Mouse (Mus musculus): ENCODE data around the gene Lin7a.
"Not testable (repeated sequence)": the region's sequence is repeated elsewhere in the genome, so short reads cannot be mapped to it uniquely, and the experiment has no call there.

The Lin7a gene

DNA sequence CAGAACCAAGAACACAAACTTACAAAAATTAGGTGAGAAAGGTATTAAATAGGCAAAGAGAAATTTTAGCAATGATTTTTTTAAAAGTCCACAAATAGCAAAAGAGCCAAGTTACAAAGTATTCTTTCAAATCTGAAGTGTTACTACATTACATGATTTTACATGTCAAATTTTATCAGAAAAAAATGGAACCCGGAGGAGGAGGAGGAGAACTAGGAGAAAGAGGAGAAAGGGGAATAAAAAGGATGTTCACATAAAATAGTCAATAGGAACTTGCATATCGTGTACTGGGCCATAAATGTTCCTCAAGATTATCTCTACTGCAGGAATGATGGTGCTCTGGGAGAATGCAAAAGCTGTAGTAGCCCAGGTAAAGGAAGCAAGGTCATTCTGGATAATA lies 34.4 kb upstream of the Lin7a start:
- no peak for DNase-seq (ENCODE audit: low spot score)

DNA sequence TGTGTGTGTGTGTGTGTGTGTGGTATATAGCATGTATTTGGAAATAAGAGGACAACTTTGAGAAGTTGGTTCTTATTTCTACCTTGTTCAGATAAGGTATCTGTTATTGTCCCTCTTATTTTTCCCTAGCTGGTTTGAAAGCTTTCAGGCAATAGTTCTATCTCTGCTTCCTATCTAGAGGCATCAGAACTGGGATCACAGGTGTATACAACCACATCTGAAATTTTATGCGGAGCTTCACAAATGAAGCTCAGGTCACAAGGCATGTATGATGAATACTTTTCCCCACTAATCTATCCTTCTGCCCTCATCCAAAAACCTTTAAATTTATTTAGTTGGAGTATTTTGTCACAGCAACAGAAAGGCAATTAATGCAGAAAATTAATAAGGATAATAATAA lies 33.8 kb upstream of the Lin7a start:
- DNase-seq (ENCODE audit: low spot score), result no peak

DNA sequence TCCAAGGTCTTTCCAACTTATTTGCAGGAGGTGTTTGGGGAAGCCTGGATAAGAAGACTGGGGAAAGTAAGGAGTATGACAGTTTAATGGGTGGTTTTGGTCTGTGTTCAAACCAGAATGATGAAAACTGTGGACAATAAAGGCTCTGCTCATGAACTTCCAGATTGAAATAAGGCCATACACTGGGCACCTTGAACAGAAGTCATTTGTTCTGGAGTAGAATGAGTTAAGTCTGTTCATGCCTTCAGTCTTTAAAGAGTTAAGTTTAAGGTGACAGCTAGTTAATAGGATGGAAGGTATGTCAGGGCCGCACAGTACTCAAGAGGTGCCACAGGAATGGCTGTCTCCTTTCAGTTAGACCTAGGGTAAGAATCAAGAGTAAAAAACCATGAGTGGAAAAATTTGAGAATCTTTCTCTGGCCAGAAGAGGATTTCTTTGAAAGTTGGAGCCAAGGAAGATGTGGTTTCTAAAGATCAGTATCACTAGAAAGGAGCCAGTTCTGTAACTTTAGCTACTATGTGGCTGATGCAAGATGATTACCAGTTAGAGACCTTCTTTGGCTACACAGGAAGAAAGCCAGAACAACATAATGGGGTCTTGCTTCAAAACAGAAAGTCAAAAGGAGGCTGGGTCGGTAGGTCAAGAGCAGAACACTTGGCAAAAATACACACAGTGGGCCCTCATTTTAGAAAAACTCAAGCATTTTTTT lies 33.2 kb upstream of the Lin7a start:
- no peak for DNase-seq (ENCODE audit: low spot score)

DNA sequence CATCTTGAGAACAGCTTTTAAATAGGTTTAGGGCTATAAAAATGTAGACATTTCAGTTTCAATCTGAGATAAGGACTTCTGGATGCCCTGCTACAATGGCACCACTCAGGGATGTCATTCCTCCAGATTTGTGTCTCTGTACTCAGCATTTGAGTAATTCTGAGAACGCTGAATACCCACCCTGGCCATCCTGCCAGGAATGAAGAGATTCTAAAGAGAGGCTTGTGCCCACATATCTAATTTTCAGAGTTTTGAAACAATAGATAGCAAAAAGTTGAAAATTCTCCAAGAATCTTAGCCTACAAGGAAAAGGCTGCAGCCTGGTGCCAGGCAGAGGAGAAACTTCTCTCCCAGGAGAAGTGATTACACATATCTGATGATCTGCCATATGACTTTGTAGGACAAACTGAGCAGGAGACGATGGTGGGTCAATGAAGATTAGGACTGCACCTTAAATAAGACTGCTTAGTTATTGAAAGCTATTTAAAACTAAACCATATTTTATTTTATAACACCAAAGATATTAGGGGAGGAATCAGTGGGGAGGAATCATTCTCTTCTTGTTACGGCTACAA lies 32.5 kb upstream of the Lin7a start:
- no peak for DNase-seq (ENCODE audit: low spot score)

DNA sequence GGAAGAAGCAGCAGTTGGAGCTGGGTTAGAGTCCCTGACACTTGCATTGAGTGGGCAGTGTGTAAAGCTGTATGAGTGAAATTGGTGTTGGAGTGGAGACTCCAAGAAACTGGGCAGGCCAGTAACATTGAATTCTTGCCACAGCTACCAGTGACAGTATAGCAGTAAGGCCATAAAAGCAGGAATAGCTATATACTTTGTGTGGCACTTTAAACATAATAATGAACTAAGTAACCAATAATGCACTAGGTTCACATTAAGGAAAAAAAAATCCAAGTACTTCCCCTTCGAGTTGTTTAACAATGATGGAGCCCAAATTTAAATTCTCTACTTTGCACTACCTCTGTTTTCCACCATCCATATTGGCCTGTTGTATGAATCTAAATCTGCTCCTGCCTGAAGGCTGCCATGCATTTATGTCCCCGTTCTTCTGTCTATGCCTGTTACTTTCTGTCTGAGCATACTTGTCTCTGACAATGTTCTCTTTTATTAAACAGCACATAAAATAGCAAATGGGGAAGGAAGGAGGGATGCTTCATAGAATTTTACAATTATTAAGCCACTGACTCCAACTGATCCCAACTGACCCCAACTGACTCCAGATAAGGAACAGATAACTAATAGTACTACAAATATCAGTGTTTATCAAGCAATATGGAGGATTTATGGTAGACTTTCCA lies 31.7 kb upstream of the Lin7a start:
- DNase-seq (ENCODE audit: low spot score), result no peak

DNA sequence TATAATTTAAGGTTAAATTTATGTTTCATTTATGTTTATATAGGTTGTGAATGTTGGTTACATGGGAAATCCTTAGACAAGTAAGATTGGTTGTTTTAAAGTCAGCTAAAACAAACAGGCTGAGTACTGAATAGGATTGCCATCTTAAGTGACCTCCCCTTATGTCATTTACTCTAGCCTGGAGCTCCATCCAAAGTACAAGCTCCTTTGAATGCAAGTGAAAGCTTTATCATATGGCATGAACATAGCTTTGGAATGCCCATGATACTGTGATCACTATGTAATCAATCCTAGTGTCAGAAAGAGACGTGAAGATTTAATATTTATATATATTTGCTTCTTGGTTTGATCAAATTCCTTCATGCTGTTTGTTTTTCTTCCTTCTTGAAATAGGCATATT lies 31.0 kb upstream of the Lin7a start:
- DNase-seq (ENCODE audit: low spot score), result no peak

DNA sequence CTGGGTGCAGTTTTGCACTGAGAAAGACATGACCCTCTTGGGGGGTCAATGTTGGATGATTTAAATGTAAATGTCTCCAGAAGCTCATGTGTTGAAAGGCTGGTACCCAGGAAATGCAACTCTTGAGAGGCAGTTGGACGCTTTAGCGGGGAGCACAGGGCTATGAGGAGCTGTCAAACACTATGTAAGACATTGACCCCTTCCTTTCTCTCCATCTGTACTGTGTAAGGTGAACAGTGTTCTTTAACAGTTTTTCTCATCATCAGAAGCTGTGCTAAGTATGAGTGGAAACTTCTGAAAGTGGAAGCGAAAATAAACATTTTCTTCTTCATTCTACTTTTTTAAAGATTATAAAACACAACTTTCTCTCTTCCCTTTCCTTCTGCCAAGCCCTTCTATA lies 30.5 kb upstream of the Lin7a start:
- no peak for DNase-seq (ENCODE audit: low spot score)

DNA sequence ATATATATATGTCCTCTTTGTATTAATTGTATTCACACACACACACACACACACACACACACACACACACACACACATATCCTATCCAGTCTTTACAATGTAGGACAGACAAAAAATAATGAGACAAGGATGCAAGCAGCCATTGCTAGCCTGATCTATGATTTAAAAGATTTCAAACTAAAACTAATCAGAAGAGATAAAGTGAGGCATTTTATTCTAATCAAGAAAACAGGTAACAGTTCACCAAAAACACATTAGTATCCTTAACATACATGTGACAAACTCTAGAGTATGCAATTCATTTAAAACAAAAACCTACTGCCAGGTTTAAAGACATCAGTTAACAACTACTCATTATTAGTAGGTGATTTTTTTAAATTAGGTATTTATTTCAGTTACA lies 30.1 kb upstream of the Lin7a start:
- no peak for DNase-seq (ENCODE audit: low spot score)

DNA sequence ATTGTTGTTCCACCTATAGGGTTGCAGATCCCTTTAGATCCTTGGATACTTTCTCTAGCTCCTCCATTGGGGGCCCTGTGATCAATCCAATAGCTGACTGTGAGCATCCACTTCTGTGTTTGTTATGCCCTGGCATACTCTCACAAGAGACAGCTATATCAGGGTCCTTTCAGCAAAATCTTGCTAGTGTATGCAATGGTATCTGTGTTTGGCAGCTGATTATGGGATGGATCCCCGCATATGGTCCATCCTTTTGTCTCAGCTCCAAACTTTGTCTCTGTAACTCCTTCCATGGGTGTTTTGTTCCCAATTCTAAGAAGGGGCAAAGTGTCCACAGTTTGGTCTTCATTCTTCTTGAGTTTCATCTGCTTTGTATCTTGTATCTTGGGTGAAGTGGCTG lies 29.5 kb upstream of the Lin7a start:
- DNase-seq (ENCODE audit: low spot score), result not testable (repeated sequence)

DNA sequence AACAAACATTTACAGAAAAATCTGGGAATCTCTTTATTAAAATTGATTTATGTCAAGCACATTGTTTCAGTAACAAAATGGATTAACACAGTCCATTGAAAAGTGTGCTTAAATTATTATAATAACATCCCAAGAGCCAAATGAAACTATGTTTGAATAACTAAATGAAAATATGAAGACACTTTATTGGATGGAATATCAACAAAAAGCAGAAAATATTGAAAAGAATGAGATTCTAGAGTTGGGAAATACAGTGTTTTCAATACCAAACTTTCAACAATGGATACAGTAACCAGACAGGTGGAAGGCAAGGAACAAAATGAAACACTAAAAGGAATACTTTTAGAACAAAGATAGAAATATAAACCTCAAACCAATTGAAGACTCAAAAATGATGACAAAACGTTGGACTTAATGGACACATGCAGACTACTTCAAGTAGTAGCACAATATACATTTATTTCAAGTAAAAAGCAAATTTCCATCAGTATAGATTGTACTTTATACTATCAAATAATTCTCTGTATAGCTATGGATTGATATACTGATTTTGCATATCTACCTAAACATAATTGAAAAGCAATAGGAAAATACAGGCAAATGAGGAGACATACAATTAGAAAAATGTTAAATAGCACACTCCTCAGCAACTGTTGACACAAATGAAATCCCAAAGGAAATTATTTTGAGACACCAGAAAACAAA lies 28.6 kb upstream of the Lin7a start:
- DNase-seq (ENCODE audit: low spot score), result no peak

DNA sequence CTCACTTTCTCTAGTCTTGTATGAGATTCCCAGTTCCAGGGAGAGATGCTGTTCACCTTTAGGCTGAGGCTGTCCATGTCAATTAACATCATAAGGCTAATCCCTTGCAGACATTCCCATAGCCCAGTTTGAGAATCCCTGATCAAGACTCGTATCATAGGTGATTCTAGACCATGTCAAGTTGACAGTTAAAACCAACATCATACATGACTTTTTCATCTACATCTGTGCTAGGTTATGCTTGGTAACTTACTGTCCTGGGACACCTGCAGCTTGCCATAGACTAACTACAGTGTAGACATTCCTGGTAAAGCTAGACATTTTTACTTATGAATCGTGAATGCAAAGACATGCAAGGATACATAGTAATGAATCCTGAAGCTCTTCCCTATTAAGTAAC lies 27.3 kb upstream of the Lin7a start:
- DNase-seq (ENCODE audit: low spot score), result no peak

DNA sequence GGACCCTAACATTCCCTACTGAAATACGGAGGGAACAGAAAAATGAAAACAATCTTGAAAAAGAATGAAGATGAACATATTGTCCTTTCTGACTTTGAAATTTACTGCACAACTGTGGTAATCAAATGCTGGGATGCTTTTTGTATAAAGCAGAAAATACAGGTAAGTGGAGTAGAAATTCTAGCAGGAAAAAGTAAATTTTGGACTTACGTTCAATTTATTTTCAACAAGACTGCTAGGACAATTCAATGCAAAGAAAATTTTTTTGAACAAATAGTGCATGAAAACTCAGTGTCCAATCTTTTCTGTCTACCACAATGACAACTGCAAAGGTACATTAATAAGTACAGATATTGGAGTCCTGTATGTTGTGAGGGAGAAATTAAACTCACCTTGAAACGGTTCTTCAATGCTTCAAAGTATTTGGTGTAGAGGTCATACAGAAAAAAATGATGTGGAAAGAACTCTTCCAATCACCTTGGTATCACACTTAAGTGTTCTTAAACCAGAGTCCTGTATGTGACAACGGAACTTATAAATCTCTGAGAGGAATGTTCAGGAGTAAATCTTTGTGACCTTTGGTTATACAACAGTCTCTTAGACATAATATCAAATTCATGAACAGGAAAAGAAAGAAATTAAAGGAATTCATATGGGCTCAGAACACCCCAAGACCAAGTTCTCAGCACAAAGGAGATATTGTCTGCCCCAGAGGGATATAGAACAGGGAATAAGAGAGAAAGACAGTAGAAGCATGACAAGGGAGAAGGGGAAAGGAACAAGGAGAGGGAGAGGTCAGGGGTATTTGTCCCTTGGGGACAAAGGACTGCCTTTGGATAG lies 26.6 kb upstream of the Lin7a start:
- no peak for DNase-seq (ENCODE audit: low spot score)

DNA sequence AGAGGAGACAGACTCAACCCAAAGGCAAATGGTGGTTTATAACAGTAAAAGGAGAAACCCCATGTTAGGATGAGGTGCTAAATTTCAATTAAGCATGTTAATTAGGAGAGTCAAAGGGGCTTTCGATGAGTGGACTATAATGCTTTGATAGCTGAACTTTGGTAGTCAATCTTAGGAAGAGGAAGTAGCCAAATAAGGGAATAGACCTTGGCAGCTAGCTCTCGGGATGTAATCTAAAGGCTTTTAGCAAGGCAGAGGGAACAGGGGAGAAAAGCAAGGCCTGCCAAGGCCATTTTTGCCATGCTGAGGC lies 26.0 kb upstream of the Lin7a start:
- DNase-seq (ENCODE audit: low spot score), result no peak

DNA sequence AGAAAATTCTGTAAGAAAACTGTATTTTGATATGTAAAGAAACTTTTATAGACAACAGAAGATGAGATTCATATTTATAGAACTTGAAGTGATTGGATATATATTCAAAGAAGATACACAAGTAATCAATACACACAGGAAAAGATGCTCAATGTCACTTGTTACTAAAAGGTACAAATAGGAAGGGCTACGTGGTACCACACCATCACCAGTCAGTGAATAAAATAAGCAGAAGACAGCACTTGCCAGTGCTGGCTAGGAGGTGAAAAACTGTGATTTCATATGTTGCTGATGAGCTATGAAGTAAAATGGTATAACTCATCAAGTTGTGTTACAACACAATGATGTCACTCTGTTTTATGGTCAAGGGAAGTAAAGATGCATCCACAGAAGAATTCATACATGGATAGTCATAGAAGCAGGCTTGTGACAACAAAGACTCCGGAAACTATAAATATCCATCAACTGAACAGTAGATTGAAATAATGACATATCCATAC lies 25.5 kb upstream of the Lin7a start:
- DNase-seq (ENCODE audit: low spot score), result no peak

DNA sequence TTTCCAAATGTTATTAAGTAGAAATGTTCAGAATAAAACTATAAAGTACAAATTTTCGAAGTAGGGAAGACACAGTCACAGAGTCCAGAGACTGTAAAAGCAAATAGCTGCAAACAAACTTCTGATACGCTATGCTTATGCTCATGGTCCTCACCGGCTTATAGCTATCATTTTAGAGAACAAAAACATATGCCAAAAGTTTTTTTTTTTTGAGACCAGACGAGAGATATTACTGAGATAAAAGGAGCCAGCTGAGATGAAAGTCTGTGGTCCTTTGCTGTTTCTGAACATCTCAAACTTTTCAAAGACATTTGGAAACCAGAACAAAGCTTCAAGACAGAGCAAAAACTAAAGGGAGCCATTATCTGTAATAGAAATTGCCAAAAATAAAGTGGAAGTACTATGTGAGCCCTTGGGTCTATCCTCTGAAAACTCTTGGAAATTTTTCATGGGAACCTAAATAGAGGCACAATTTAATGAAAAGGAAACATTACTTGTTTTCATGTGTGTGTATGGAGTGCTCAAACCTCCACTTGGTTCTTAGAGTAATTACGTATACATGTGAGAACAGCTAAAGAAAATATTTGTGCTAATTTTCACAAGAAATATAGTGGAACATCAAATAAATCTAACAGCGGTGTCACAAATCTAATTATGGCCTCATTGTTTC lies 24.4 kb upstream of the Lin7a start:
- no peak for DNase-seq (ENCODE audit: low spot score)

DNA sequence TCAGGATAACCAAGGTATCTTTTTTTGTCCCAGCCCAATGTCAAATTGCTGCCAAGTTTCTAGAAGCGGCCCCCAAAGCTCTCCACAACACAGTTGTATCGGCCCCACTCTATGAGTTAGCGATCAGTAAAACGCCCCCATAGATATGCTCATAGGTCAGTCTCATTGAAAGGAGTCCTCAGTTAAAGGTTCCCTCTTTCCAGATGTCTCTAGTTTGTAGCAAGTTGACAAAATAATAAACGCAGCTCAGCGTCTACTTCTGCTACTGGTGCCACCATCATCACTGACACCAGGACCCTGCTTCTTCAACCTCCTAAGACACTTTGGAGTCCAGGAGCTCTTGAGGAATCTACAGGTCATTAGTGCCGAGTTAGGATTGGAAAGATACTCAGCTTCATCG lies 23.0 kb upstream of the Lin7a start:
- DNase-seq (ENCODE audit: low spot score), result no peak

DNA sequence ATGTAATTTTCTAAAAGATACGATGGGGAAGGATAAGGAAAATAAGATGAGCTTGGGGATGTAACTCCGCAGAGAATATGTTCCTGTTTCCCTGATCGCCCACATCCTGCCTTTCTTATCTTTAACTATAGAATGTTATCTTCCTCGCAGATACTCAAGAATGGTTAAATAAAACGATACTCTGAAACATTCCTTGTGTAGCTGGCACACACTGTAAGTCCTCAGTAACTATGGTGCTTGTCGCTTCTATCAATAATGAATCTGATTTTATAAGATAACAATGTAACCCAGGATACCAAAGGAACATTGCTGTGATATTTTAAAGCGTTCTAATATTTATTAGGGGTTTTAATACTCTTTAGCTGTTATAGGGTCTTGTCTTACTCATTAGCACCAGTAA lies 22.4 kb upstream of the Lin7a start:
- DNase-seq (ENCODE audit: low spot score), result no peak

DNA sequence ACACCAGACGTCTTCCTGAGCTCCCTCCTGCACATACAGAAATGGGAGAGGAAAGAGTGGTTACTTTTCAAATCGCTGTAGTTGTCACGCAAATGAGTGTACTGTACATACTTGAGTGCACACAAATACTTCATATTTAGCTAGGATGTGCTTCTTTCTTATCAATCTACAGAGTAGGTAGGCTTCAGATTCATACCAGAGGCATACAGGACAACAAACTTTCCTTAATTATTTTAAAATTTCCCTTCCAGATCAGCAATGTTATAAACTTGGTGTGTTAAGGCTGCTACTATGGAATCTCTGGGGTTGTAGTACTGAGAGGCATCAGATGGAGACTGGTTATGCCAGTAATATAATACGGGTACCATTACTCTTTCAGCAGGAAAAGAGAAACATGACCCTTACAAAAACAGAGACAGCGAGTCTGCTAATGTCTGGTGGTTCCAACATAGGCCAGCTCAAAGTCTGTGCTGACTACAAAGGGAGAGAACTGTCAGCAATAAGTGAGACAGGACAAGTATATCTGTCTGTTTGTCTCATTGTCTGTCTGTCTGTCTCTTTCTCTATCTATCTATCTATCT lies 21.8 kb upstream of the Lin7a start:
- no peak for DNase-seq (ENCODE audit: low spot score)

DNA sequence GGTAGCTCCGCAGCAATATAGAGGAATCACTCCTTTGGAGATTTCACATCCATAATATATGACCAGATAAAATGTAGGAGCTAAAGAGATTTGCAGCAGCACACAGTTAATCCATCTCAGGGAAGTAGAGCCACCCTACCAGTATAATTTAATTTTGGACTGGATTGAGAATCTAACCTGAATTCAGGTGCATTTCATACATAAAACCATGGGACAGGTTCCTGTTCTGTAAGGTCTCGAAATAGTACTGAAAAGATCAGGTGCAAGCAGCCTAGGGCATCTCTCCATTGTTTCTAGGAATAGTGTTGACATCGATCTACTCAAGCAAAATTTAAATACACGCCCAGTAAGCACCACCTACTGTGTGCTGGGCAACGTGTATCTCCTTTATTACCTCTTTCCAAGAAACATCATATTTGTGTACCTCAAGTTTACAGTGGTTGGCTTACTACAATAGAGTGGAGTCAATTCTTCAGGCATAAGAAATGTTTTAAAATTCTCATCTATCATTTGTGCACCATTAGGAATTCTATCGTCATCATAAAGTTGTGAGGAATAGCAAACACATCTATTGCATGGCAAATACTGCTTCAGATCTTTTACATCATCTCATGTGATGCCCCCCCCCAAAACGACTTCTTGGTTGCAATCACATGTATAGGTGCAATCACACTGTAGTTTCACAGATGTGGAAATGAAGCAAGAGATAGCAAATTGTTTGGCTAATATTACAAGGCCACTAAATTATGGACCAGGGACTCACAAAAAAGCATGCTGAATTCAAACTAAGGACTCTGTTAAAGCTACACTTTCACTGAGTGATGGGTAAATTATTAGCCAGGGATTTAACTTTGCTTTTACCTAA lies 20.9 kb upstream of the Lin7a start:
- DNase-seq (ENCODE audit: low spot score), result no peak

DNA sequence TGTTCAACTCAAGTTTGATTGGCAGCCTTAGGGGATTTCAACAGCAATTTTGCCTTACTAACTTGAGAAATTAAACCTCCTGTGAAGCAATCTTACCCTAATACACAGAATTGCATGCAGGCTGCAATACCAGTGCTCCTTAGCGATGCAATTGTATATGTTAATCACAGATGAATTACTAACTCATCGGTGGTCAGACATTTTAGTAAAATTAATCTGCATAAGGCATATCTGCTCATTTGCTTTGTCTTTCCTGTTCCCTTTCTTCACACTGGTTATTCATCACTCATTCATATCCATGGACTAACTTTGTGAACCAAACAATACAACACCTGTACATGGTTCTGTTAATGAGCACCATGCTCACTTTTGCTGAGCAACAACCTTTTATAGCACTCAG lies 20.2 kb upstream of the Lin7a start:
- DNase-seq (ENCODE audit: low spot score), result no peak

Measured in c-Kit-positive CD71-positive TER-119-positive erythroid progenitor cells, embryonic 14.5 days (primary cell).